Mouse (Mus musculus) liver (tissue): Measurements from ENCODE around the gene Gcfc2.

Experiments used
- DNase-seq: peaks from one replicate; pipeline ENCODE4 v3.0.0-alpha.2; 2020; ENCODE audit warnings: mixed read lengths

The Gcfc2 gene

GRCm38 (mm10) chr6:81923523-81924142, at the start of gene Gcfc2:
Gcfc2 (plus strand) TSS chr6:81923669.
- peak; percentile 95 for DNase-seq

GRCm38 (mm10) chr6:81895678-81896230, 27.7 kb upstream of the Gcfc2 start:
- DNase-seq: no peak

DNA sequence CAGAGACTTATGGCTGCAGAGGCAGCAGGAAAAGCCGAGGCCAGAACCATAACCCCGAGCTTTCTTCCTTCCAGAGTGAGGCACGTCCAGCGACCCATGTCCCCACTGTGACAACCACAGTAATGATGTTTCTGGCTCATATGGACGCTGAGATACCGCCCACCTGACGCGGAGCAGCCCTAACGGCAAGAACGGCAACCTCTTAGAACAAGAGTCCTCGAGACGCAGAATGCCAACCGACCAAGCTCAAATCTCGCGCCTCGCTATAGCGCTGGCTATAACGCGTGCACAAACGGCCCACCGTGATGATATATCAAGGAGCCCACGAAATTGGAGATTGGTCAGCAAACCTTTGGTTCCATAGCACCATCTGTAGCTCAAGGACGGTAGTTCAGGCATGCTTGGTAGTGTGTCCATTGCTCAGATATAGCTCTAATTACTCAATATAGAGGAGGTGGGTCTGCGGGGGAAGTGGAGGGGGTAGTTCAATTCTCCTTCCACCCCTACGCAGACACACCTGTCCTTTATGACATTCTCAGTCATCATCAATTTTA, 13.1 kb upstream of the Gcfc2 start:
- DNase-seq: no peak

GRCm38 (mm10) chr6:81911244-81911643, 12.2 kb upstream of the Gcfc2 start:
- no peak for DNase-seq

- DNase-seq: no peak
These were observed 11.8 kb upstream of the Gcfc2 start for GRCm38 (mm10) chr6:81911713-81912112.

- no peak for DNase-seq
These were observed 11.3 kb upstream of the Gcfc2 start for GRCm38 (mm10) chr6:81912177-81912576.

GRCm38 (mm10) chr6:81924304-81924703, 835 bp downstream of the Gcfc2 start:
- DNase-seq: no peak

DNA sequence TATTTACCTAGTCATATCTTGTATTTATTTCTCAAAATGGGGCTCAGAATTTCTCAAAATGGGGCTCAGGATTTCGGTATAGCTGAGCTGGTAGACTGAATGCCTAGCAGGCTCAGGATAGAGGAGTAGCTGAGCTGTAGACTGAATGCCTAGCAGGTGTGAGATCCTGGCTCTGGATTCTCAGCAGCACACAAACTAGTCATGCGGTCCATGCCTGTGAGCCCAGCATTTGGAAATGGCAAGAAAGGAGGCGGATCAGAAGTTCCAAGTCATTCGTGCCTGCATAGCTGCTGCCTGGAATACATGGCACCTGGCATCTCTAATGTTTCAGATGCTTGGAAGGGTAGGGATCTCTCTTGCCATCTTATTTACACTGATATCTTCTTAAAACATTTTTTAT, 5.9 kb downstream of the Gcfc2 start:
- no peak for DNase-seq

GRCm38 (mm10) chr6:81933281-81933680, 9.8 kb downstream of the Gcfc2 start:
- DNase-seq: no peak

DNA sequence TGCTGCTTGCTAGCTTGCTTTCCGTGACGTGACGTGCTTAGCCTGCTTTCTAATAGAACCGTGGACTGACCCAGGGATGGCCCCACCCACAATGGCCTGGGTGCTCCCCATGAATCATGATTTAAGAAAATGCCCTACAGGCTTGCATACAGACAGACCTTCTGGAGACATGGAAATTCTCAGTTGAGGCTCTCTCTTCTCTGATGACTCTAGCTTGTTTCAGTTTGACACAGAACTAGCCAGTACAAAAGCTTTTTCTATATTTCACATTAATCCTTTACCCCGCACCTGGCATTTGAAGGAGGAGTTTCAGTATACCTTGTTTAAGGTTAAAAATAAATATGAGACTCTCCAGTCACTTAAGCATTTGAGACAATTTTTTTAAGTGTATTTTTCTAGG, 18.2 kb downstream of the Gcfc2 start:
- DNase-seq: no peak

- DNase-seq: no peak
These were observed 19.8 kb downstream of the Gcfc2 start for GRCm38 (mm10) chr6:81943281-81943680.

GRCm38 (mm10) chr6:81944432-81944831, 21.0 kb downstream of the Gcfc2 start:
- DNase-seq: no peak

- no peak for DNase-seq
These were observed 23.4 kb downstream of the Gcfc2 start for GRCm38 (mm10) chr6:81946906-81947305.

DNA sequence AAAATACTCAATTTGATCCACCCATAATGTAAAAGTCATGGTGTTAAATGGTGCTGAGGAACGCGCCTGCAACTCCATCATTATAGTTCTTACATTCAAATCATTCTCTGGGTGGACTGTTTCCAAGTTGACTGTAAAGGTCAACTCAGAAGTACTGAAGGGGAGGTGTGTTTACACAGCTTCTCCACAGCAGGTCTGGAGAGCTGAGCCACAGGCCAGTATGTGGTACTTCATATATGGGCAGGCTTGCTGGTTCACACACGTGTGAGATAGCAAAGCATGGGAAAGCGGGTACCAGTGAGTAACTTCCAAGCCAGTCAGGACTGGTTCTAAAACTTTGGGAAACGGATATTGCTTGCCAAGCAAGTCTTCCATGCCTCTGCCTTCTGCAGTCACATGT, 31.7 kb downstream of the Gcfc2 start:
- no peak for DNase-seq

- DNase-seq: peak; percentile 9
These were observed 32.9 kb downstream of the Gcfc2 start for GRCm38 (mm10) chr6:81956399-81956798.

- DNase-seq: no peak
These were observed 34.5 kb downstream of the Gcfc2 start for GRCm38 (mm10) chr6:81957992-81958391.

DNA sequence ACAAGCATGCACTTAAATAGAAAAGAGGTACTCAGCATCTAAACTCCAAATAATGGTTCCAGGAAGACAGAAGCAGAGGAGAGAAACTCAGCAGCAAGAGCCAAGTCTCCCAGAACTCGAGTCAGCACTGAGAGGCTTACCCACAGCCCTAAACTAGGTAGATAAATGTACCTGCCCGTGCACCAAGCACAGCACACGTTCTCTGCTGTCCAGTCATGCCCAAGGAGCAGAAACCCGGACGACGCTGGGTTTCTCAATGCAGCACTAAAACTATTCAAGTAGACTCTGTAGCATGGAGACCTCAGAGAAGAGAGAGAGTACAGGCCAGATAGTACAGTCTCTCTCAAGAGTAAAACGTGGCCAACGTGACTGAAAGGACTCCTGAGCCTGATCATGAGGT, 36.4 kb downstream of the Gcfc2 start:
- DNase-seq: no peak

DNA sequence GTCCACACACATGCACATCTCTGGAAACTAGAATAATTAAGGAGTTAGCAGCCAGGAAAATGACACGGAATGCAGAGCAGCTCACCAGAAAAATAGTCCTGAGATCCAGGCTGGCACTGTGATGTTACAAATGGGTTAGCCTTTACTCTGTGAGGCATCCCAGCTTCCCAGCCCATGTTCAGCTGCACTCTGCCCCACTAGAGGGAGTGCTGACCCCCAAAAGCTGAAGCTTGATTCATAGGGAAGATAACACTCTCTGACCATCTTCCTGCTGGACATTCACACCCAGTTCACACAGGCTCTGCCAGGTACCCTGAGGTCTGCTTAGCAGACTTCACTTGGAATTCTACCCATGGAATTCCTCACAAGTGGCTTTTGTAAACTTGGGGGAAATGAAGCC, 36.8 kb downstream of the Gcfc2 start:
- DNase-seq: no peak

DNA sequence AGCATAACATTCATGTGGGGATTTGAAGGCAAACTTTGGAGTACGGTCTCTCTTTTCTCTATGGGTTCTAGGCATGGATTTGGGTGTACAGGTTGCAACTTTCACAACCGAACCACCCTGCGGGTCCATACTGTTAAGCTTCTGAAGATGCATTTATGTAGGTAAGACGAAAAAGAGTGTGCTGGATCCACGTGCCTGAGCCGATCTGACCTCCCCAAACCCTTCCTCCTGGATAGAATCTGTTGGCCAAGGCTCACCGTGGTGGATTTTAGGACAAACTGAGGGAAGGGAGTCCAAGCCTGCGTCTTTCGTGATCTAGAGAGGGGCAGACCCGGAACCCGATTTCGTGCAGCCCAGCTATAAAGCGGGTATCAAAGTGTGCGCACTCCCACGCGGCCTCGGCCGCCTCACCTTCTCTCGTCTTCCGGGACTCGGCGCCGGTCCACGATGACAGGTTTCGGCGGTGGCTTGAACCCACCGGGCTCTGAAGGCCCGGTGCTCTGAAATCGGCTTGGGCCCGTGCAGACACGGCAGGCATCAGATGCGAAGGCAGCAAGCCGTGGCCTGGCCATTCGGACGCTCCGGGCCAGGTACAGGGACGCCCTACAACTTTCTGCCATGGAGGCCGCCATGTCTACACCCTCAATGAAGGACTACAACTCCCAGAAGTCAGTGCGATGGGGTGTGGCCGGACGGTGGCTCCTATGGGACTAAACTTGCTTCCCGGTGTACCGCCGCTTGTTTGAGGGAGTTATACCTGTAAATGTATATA, 42.0 kb downstream of the Gcfc2 start, which contains the start of gene Mrpl19:
TSS of gene Mrpl19 (minus strand) at position 663 of the 772 bp plus-strand sequence.
- DNase-seq: peak; percentile 88

- no peak for DNase-seq
These were observed 42.6 kb downstream of the Gcfc2 start for GRCm38 (mm10) chr6:81966068-81966544.

DNA sequence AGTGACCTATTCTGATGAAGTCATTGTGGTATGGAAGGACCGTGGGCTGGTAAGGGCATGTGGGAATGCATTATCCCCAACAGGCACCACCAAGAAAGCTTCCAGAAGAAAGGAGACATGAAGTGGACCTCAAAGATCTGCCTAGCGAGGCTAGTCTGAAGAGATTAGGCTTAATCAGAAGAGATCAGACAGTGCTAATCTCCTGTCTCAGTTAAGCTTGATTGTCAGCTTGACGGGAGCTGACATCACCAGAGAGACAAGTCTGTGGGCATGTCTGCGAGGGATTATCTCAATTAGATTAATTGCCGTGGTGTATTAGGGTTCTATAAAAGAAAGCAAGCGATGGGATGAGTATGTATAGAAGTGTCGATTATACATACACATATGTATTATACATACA, 47.7 kb downstream of the Gcfc2 start:
- DNase-seq: no peak

DNA sequence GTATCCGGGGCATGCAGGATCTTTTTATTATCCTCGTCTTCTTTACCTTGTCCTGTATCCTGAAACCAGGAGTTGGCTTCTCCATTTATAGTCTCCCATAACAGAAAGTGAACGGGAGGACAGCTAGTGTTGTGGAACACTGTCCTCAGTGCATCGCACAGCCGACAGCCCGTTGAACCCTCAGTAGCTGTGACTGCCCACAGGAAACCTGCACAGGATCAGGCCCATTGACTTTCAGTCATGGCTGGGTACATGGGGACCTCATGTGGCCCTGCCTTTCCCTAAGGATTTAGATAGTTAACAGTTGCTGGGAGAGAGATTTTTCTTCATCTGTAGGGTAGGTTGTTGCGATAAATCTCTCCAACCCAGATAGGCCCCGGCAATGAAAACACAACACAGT, 49.1 kb downstream of the Gcfc2 start:
- no peak for DNase-seq

GRCm38 (mm10) chr6:81975971-81976621, 52.6 kb downstream of the Gcfc2 start:
- DNase-seq: peak; percentile 61
